Mouse (Mus musculus) intestine, embryonic 16.5 days (tissue): ENCODE measurements at regions not wholly inside any gene's neighbourhood (a gene's known extent, or its start where the extent isn't known, plus 50 kb on each side); places are given as distances from the start of the nearest gene placed in this dataset.

Experiments
- ATAC-seq: fragments of 200-750 bp; cut with Nextera tagmentation; 2 replicates; pipeline ENCODE4 v1.8.0; 2017; ENCODE audit warnings: moderate TSS enrichment, moderate library complexity
- H3K27ac ChIP-seq: fragments of 300-500 bp; sonication (generic); 2 replicates; pipeline ENCODE4 v1.5.1; 2014; ENCODE audit warnings: mild to moderate bottlenecking, low read length
- H3K27me3 ChIP-seq: fragments of 300-500 bp; sonication (generic); replicated peaks from 2 replicates; pipeline ENCODE4 v1.6.1; 2014; ENCODE audit warnings: low read length, control low read depth, mixed read lengths; ENCODE audit not compliant: control insufficient read depth, insufficient read depth
- H3K36me3 ChIP-seq: fragments of 300-500 bp; sonication (generic); 2 replicates; pipeline ENCODE4 v1.6.1; 2014; ENCODE audit warnings: low read length, control low read depth; ENCODE audit not compliant: control insufficient read depth, insufficient read depth
- H3K4me1 ChIP-seq: fragments of 300-500 bp; sonication (generic); 2 replicates; pipeline ENCODE4 v1.6.1; 2014; ENCODE audit warnings: low read length, control low read depth, mixed read lengths; ENCODE audit not compliant: control insufficient read depth, insufficient read depth
- H3K4me2 ChIP-seq: fragments of 300-500 bp; sonication (generic); 2 replicates; pipeline ENCODE4 v1.6.1; 2014; ENCODE audit warnings: low read depth, low read length, control low read depth
- H3K4me3 ChIP-seq: fragments of 300-500 bp; sonication (generic); 2 replicates; pipeline ENCODE4 v1.5.1; 2014; ENCODE audit warnings: mild to moderate bottlenecking, low read length
- H3K9ac ChIP-seq: fragments of 300-500 bp; sonication (generic); 2 replicates; pipeline ENCODE4 v1.6.1; 2014; ENCODE audit warnings: low read depth, low read length
- H3K9me3 ChIP-seq: fragments of 300-500 bp; sonication (generic); 2 replicates; pipeline ENCODE4 v1.6.1; 2016; ENCODE audit warnings: low read length, control low read depth; ENCODE audit not compliant: control insufficient read depth
- WGBS: fragments of 180-500 bp; shearing (Covaris S2); extraction: QIAGEN DNeasy Blood & Tissue Kit; methylation state at CpG from one replicate; pipeline ENCODE4 v1.1.7; 2014; 5-methylcytosine and 5-hydroxymethylcytosine counted together

GRCm38 (mm10) chr1:119124798-119125197 lies 71.4 kb upstream of the Gli2 start:
- no peak overlapping the region for H3K9ac ChIP-seq
- H3K36me3 ChIP-seq: no peaks in the 10 kb centered on the region
- no peak overlapping the region for H3K4me3 ChIP-seq
- no peak overlapping the region for H3K27ac ChIP-seq
- no peaks in the 10 kb centered on the region for H3K27me3 ChIP-seq
- WGBS: 89% methylated on average over 4 of the region's 4 CpGs
- H3K9me3 ChIP-seq: 0 out of 2 replicates have a peak, but pooled peaks cover 2% of the 10 kb centered on the region
- no peak overlapping the region for H3K4me2 ChIP-seq
- ATAC-seq: no peak
- H3K4me1 ChIP-seq: no peaks in the 10 kb centered on the region

- WGBS: 78% methylated on average over 2 of the region's 2 CpGs
- H3K27me3 ChIP-seq: no peaks in the 10 kb centered on the region
- H3K4me2 ChIP-seq: no peak overlapping the region
- H3K4me3 ChIP-seq: no peak overlapping the region
- H3K9me3 ChIP-seq: 0 out of 2 replicates have a peak, but pooled peaks cover 2% of the 10 kb centered on the region
- H3K9ac ChIP-seq: no peak overlapping the region
- no peaks in the 10 kb centered on the region for H3K36me3 ChIP-seq
- no peaks in the 10 kb centered on the region for H3K4me1 ChIP-seq
- ATAC-seq: no peak
- H3K27ac ChIP-seq: no peak overlapping the region
Measured at GRCm38 (mm10) chr1:119124063-119124462, 70.6 kb upstream of the Gli2 start.

GRCm38 (mm10) chr1:119123402-119123801 lies 70.0 kb upstream of the Gli2 start:
- Histone ChIP-seq H3K9me3 (0 out of 2 replicates have a peak, but pooled peaks cover 2% of the 10 kb centered on the region), H3K27ac (no peak overlapping the region), H3K27me3 (no peaks in the 10 kb centered on the region), H3K9ac (no peak overlapping the region), H3K4me1 (no peaks in the 10 kb centered on the region), H3K4me2 (no peak overlapping the region), H3K36me3 (no peaks in the 10 kb centered on the region), H3K4me3 (no peak overlapping the region)
- WGBS: 24% methylated on average over 3 of the region's 3 CpGs
- ATAC-seq: no peak

- Histone ChIP-seq H3K9ac (no peak overlapping the region), H3K27me3 (no peaks in the 10 kb centered on the region), H3K27ac (no peak overlapping the region), H3K4me3 (no peak overlapping the region), H3K4me1 (no peaks in the 10 kb centered on the region), H3K4me2 (no peak overlapping the region), H3K36me3 (no peaks in the 10 kb centered on the region), H3K9me3 (0 out of 2 replicates have a peak, but pooled peaks cover 2% of the 10 kb centered on the region)
- 63% methylated on average over 6 of the region's 6 CpGs for WGBS
- no peak for ATAC-seq
Measured at GRCm38 (mm10) chr1:119122975-119123374, 69.6 kb upstream of the Gli2 start.

- no peak overlapping the region for H3K4me2 ChIP-seq
- peak; percentile 42; the same call in 1 of the 2 replicates for ATAC-seq
- WGBS: 43% methylated on average over 8 of the region's 8 CpGs
Measured at GRCm38 (mm10) chr1:119119863-119120569, 66.6 kb upstream of the Gli2 start.

GRCm38 (mm10) chr1:119115106-119115674 lies 61.8 kb upstream of the Gli2 start:
- H3K27ac ChIP-seq: no peak overlapping the region
- WGBS: 76% methylated on average over 7 of the region's 7 CpGs
- H3K9me3 ChIP-seq: no peaks in the 10 kb centered on the region
- H3K4me3 ChIP-seq: no peak overlapping the region
- H3K27me3 ChIP-seq: no peaks in the 10 kb centered on the region
- no peak overlapping the region for H3K9ac ChIP-seq
- no peaks in the 10 kb centered on the region for H3K36me3 ChIP-seq
- no peak for ATAC-seq
- no peak overlapping the region for H3K4me2 ChIP-seq
- H3K4me1 ChIP-seq: peaks cover 3% of the 10 kb centered on the region; the same call in 1 of the 2 replicates

More at GRCm38 (mm10) chr1:119119863-119120569, 66.6 kb upstream of the Gli2 start:
- no peak overlapping the region for H3K27ac ChIP-seq
- H3K9me3 ChIP-seq: 0 out of 2 replicates have a peak, but pooled peaks cover 2% of the 10 kb centered on the region
- H3K27me3 ChIP-seq: no peaks in the 10 kb centered on the region
- H3K36me3 ChIP-seq: no peaks in the 10 kb centered on the region
- no peak overlapping the region for H3K9ac ChIP-seq
- H3K4me3 ChIP-seq: no peak overlapping the region
- H3K4me1 ChIP-seq: peaks cover 3% of the 10 kb centered on the region; the same call in 1 of the 2 replicates

- no peak for ATAC-seq
- Histone ChIP-seq H3K9me3 (no peaks in the 10 kb centered on the region), H3K27ac (no peak overlapping the region), H3K4me2 (no peak overlapping the region), H3K36me3 (no peaks in the 10 kb centered on the region), H3K4me1 (no peaks in the 10 kb centered on the region), H3K27me3 (no peaks in the 10 kb centered on the region), H3K4me3 (no peak overlapping the region), H3K9ac (no peak overlapping the region)
- WGBS: 72% methylated on average over 9 of the region's 9 CpGs
Measured at GRCm38 (mm10) chr1:119108578-119108977, 55.2 kb upstream of the Gli2 start.

GRCm38 (mm10) chr1:119106246-119106975 lies 53.0 kb upstream of the Gli2 start:
- ATAC-seq: no peak

More at GRCm38 (mm10) chr1:119106246-119106975, 53.0 kb upstream of the Gli2 start:
- no peaks in the 10 kb centered on the region for H3K4me1 ChIP-seq
- H3K9me3 ChIP-seq: no peaks in the 10 kb centered on the region
- no peak overlapping the region for H3K4me2 ChIP-seq
- no peak overlapping the region for H3K9ac ChIP-seq
- H3K4me3 ChIP-seq: no peak overlapping the region
- H3K27ac ChIP-seq: no peak overlapping the region
- no peaks in the 10 kb centered on the region for H3K36me3 ChIP-seq
- WGBS: 51% methylated on average over 18 of the region's 18 CpGs
- no peaks in the 10 kb centered on the region for H3K27me3 ChIP-seq
